Mouse (Mus musculus): ENCODE results near the gene Ap1ar.
"Not testable (repeated sequence)": the region's sequence is repeated elsewhere in the genome, so short reads cannot be mapped to it uniquely, and the experiment has no call there.

The Ap1ar gene

DNA sequence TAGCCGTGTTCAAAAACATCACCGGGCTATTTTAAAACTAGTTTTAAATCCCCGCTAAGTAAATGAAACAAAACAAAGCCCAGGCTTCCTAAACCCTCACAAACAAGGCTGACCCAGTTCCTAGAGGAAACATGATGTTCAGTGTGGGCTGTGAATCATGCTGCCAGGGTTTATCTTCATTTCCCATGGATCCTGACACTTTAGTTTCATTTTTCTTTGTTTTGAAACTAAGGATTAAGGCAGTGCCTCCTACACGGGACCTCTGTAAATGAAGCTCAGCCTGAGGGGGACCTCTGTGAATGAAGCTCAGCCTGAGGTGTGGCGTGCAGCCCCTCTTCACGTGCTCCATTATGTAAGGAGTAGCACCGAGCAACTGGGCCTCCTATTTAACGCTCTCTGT, 34.5 kb downstream of the Ap1ar start:
- no peak for ATAC-seq (ENCODE audit: insufficient number of reproducible peaks, low FRiP score, low TSS enrichment)

DNA sequence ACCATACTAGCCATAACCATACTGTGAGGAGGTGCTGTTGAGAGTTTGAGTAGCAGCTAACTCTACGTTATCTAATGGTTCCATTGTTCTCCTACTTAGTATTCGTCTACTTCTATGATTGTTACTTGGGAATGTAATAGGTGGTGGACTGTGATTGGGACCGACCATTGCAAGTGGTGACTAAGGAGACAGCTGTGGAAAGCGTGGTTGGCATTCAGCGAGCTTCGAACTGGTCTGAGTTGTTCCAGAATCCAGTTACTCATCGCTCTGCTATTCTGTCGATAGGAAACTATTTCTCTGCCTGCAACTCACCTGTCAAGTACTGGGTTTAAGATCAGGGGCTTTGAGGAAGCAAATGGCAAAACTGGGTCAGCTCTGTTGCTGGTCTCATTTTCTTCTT, 36.2 kb downstream of the Ap1ar start:
- no peak for ATAC-seq (ENCODE audit: insufficient number of reproducible peaks, low FRiP score, low TSS enrichment)

DNA sequence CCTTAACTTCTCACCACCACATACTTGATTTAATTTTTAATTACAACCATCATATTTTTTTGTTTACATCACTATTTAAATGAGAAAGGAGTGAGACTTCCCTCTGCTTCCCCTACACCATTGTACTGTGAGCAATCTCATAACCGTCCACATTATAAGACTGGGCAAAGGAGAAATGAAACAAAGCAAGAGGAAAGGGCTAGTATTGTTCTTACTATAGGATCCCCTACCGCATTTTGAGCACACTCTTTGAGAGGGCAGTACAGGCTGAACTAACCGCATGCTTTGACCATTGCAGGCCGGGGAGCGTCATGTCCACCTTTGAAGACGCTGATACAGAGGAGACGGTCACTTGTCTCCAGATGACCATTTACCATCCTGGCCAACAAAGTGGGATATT, 41.1 kb downstream of the Ap1ar start:
- ATAC-seq (ENCODE audit: insufficient number of reproducible peaks, low FRiP score, low TSS enrichment), result no peak

DNA sequence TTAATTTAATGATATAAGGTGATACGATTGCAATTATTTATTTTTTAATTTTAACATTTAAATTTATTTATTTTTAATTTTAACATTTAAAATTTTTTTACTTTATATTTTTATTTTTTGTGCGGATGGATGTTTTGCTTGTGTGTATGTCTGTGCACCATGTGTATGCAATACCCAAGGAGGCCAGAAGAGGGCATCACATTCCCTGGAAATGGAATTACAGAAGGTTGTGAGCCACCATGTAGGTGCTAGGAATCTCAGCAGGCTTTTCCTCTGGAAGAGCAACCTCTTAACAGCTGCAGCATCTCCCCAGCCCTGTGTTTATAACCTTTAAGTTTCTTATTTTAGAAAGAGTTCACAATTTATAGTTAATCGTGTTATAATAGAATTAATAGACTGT, 41.6 kb downstream of the Ap1ar start:
- no peak for ATAC-seq (ENCODE audit: insufficient number of reproducible peaks, low FRiP score, low TSS enrichment)

DNA sequence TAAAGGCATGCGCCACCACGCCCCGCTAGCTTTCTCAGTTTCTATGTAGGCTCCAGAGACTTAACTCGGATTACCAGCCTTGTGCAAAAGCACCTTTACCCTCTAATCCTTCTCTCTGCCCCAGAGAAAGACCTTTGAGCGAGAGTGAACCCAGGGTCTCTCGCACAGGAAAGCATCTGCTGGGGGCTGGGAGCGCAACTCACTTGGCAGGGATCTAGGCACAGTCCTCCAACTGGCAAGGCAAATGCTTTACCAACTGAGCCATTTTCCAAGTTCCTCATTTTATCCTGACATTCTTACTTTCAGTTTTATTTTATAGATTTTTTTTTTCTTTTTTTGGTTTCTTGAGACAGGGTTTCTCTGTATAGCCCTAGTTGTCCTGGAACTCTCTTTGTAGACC, 44.3 kb downstream of the Ap1ar start:
- ATAC-seq (ENCODE audit: insufficient number of reproducible peaks, low FRiP score, low TSS enrichment), result no peak

DNA sequence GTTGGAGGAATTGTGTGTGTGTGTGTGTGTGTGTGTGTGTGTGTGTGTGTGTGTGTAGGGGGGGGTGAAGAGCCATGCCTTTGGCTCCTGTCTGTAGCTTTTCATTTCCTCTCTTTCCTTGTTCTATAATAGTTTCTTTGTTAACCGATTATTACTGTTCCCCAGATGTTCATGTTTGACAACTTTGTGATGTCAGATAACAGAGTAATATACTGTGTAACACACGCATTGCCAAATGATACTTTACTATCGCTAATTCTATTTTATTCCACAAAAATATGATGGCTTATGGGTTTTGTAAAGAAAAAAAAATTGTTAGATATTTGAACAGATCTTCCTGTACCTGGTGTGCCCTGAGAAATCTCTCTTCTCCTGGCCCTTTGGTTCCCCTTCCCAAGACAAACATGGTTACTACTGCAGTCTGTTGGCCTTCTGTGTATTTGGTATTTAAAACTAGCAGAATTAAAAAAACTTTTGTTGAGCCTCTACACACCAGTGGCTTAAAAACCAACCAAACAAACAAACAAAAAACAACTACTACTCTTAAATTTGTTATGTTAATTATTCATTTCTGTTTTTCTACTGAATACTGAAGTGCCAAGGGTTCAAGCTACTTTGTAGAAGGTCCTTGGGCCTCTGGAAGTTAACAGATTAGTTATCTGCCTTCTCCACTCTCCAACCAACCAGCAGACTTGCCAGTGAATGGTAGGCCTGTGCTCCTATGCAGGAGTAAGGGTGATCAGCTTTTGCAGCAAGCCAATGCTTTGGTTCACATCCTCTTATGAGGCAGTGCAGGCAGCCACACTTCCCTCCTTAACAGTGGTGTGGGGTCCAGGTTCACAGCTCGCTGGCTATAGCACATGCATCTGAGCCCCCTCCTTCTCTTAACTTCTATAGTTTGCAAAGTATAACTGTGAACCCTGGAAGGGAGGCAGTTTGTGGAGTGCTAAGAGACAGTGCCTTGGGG, 45.4 kb downstream of the Ap1ar start:
- ATAC-seq (ENCODE audit: insufficient number of reproducible peaks, low FRiP score, low TSS enrichment), result no peak

DNA sequence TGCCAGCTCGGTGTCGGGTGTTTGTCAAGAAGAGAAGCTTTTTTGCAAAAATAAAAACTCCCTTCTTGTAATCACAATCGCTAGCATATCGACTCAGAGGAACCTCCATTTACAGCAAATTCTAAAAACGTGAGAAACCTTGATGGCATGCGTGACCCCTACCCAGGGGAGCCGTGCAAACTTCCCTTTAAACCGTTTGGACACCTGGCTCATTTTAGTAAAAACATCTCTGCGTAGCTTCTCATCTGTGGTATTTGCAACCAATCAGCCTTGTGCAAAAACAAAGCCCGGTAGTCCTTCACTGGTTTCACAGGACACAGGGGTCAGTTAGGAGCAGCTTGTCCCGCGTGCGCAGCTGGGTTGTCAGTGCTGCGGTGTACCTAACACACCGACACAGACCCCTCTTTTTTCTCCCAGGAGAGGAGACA, 46.3 kb downstream of the Ap1ar start:
- ATAC-seq (ENCODE audit: insufficient number of reproducible peaks, low FRiP score, low TSS enrichment), result no peak

DNA sequence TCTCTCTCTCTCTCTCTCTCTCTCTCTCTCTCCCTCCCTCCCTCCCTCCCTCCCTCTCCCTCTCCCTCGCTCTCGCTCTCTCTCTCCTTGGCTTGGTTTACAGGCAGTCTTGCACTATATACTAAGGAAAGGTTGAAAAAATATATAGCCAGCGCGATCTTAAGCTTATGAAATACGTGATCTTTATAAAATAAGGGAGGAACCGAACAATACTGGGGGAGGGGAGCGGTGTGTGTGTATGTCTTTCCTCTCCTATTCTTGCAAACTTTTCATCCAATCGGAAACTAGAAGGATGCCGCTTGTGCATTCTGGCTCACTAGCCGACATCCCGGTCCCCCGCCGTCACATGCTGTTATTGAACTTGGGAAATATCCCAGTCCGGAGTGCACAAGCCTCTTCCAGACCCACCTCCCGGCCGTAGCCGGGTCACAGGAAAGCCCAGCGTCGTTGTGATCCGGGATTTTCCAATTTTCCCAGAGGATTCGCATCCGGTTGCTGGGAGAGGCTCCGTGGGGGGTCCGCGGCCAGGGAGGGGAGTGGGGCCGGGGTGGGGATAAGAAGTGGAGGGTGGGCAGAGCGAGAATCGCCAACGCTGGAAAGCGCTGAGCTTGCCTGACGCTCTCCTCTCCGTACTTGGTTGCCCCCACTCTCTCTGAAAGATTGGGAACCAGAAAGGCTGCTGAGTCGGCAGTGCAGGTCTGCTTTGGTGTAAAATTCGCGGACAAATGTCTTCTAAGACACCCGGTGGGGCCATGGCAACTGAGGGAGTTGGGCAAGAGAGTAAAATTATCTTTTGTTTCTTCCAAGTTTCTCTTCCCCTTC, 46.9 kb downstream of the Ap1ar start:
- no peak for ATAC-seq (ENCODE audit: insufficient number of reproducible peaks, low FRiP score, low TSS enrichment)

DNA sequence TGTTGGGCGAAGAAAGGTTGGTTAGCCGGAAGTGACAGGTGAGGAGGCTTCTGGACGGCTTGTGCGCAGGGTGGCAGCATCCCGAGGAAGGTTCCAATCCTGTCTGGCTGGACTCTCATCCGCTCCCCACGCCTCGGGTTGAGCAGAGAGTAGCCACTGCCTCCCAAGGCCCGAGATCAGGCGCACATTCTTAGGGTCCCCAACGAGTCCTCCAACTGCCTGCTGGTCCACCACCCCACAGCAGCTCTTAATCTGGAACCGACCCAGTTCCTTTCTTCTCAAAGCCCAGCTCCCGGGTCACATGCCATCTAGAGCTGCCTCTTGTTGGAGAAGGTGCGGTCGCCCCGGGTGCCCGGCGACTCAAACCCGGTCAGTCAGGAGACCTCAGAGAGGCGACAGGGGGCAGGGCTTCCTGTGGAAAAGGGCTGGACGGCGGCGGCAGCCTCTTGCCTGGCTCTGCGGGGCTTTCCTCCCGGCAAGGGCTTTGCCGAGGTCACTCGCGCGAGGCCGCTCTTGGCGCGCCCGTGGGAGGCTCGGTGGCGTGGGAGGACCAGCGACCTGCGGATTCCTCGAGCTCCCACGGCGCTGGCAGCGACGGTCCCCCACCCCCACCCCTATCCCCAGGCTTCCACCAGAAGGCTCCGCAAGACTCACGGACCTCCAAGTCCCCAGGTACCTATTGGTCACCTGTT, 47.7 kb downstream of the Ap1ar start, which contains the start of gene Tifa:
Gene Tifa (plus strand): TSS at position 306 of the 692 bp plus-strand sequence.
- peak; percentile 59 for ATAC-seq (ENCODE audit: insufficient number of reproducible peaks, low FRiP score, low TSS enrichment)

DNA sequence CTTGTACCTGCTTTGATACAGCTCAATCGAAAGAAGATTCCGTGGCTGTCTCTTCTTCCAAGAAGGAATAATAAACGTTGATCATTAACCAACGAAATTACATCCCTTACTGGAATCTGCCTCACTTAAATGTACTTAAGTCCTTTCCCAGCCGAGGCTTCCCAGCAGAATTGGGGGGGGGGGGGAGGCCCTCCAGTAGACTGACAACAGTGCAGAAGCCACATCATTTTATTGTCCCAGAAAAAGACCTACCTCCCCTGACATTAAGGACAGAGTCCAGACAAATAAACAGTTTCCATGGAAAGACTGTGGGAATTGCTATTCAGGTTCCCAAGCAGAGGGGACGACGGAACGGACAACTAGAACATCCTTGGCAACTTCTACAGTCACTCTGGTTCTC, 48.4 kb downstream of the Ap1ar start:
- ATAC-seq (ENCODE audit: insufficient number of reproducible peaks, low FRiP score, low TSS enrichment), result no peak

DNA sequence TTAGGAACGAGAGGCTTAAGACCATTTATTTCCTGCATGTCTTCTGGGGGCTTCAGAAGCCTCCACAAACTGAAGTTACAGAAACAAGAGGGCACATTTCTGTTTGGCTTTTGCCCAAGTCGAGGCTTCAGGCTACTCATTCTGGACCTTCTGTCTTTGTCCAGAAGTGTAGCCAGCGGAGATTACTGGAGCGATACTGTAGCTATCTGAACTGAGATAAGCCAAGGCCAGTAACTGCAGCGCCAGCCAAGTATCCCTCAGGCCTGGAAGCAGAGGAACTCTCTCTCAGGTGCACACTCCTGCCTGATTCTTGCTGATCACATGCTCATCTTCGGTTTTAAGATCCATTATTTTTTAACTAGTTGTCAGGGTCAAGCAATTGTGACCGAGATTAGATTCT, 49.3 kb downstream of the Ap1ar start:
- no peak for ATAC-seq (ENCODE audit: insufficient number of reproducible peaks, low FRiP score, low TSS enrichment)

DNA sequence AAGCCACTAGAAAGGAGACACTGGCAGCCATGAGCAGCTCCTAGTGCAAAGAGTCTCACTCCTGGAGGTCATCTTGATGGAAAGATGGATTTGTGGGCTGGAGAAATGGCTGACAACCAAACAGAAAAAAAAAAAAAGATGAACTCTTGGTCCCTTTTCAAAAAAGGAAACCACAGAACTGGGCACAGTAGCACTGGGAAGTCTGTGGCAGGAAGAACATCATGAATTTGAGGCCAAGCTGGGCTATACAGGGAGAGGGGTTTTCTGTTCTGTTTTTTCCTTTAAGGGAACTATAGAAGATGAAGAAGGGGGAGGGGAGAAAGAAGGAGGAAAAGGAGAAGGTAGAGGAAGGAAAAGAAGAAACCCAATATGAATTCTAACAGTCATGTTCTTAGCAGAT, 50.3 kb downstream of the Ap1ar start:
- ATAC-seq (ENCODE audit: insufficient number of reproducible peaks, low FRiP score, low TSS enrichment), result no peak

DNA sequence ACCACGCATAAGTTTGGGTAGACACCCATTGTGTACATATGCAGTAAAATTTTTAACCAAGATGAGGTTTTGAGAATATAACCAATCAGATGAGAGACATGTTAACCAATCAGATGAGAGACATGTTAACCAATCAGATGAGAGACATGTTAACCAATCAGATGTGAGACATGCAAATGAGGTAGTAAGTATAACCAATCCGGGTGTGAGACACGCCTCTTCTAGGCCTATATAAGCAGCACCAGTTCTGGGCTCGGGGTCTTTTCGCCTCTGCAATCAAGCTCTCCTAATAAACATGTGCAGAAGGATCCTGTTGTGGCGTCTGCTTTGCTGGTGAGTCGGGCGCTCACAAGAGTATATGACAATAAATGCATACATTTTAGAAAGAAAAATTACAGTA, 53.6 kb downstream of the Ap1ar start:
- ATAC-seq (ENCODE audit: insufficient number of reproducible peaks, low FRiP score, low TSS enrichment), result not testable (repeated sequence)

DNA sequence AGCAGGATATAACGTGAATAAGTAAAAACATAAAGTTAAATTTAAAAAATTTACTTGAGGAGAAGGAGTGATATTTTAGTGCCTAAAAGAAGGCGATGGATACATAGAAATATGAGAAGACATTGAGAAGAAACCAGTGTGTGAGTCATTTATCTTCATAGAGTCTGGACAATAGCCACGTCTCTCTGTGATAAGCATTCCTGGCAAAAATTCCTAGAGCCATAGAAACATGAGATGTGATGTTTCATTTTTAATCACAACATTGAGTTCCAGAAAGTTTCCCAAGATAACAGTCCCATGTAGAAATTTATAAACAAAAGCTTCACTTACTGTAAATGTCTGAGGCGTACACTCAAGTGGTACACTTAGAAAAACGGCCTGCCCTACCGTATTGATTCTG, 54.4 kb downstream of the Ap1ar start:
- no peak for ATAC-seq (ENCODE audit: insufficient number of reproducible peaks, low FRiP score, low TSS enrichment)

DNA sequence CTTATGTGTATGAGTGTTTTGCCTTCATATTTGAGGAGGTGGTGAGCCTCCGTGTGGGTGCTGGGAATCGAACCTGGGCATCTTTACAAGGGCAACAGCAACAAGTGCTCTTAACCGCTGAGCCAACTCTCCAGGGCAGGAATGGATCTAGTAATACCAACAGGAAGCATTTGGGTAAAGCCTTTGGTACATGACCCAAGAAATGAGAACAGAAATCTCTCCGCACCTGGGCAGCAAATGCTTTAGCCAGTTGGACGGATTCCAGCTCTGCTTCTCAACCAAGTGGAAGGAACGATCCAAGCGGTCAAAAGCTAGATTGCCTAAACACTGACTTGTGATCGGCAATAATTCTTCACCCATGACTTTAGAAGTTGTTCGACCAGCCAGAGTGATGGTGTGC, 56.4 kb downstream of the Ap1ar start:
- ATAC-seq (ENCODE audit: insufficient number of reproducible peaks, low FRiP score, low TSS enrichment), result no peak

DNA sequence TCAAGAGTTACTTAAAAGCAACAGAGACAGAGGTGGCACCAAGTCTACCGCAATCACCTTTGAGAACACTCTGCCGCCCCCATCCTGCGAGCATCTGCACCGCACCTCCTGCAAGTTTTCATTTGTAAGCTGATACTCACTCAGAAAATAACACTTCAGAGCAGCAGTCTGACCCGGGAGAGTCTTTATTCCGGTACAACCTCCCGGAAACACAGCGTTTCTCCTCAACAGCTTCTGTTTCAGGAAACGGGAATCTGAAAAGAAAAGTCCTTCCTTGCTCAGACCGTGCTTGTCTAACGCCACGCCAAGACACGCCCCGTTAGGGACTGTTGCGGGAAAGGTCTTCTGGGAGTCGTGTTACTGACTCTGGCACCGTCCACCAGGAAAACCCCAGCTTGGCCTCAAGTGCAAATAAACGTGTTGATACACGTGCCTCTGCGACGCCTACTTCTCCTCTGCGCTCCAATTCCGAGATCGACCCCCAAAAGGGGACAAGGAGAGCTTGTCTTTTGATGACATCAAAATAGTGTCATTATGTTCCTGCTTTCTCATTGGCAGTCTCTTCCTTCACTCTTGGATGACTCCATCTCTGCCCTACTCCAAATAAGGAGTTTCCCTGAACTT, 57.2 kb downstream of the Ap1ar start, which contains the start of gene Alpk1:
Gene Alpk1 (minus strand): TSS at position 507 of the 624 bp plus-strand sequence.
- no peak for ATAC-seq (ENCODE audit: insufficient number of reproducible peaks, low FRiP score, low TSS enrichment)

DNA sequence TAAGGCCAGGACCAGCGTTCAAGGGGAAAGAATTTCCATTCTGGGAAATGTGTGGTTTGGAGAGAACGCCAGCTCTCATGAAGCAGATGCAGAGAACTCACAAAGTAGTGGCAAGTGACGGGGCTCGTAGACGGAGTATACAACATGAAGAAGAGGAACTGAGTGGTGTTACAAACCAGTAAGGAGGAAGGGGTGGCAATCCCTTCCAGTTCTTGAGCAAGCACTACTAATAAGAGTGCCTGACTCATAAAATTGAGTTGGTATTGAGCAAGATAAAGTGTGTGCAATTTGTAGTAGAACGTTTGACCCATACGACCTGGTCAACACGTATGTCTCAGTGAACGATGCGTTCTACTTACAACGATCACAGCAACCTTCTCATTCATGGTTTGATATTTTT, 68.2 kb downstream of the Ap1ar start:
- no peak for ATAC-seq (ENCODE audit: insufficient number of reproducible peaks, low FRiP score, low TSS enrichment)

DNA sequence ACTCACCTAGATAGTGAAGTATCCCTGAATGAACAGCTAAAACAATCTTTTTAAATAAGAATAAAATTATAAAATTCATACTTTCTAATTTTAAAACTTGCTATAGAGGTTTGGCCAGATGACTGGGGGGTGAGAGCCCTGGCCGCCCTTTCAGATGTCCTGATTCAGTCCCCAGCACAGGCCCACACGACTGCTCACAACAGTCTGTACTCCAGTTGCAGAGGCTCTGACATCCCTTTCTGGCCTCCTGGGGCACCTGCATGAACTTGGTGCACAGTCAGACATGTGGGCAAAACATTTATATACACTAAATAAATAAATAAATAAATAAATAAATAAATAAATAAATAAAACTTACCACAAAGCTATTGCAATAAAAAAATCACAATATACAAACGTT, 71.4 kb downstream of the Ap1ar start:
- ATAC-seq (ENCODE audit: insufficient number of reproducible peaks, low FRiP score, low TSS enrichment), result no peak

DNA sequence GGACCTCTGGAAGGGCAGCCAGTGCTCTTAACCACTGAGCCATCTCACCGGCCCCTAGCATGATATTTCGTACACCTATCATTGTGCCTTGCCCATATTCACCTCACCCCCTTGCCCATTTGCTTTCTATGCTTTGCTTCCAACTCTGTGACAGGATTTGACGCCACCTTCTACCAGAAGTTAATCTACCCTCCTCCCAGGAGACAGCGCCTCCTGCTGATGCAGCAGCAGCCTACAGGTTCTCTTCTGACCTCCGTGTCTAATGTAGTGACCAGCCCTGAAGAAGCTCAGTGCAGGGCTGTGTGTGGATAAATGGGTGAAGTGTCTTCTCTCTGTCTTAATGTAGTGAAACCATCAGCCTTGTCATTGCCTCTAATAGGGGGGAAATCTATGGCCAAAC, 72.8 kb downstream of the Ap1ar start:
- no peak for ATAC-seq (ENCODE audit: insufficient number of reproducible peaks, low FRiP score, low TSS enrichment)

DNA sequence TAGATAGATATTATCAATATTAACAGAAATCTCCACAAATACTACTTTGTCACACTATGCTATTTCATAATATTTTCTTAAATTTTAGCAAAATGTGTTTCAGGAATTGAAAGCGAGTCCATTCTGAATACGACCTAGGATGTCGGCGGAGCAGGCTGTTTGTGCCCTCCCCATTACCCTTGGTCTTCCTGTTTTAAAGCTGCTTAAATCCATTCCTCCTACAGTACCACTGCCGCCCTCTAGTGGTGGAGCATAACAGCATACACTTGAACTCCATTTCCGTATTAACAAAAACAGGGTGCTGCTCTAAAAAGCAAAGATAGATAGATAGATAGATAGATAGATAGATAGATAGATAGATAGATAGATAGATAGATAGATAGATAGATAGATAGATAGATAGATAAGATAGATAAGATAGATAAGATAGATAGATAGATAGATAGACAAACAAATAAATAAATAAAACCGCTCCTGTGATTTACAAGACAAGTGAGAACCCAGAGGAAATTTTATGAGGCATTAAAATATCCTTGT, 74.2 kb downstream of the Ap1ar start:
- ATAC-seq (ENCODE audit: insufficient number of reproducible peaks, low FRiP score, low TSS enrichment), result no peak
